Mouse (Mus musculus) CD8-positive naive resting alpha-beta T cell, adult 2 months (primary cell): ENCODE measurements around the gene Cyp2c23.
A peak's percentile ranks its signal among the peaks of the same experiment; 100 is the strongest.

Source experiments
- DNase-seq, 2 experiments: peaks; one replicate each; pipeline ENCODE4 v3.0.0; 2022; ENCODE audit warnings: low read depth in 2 of 2, low spot score in 2 of 2

The Cyp2c23 gene

GRCm38 (mm10) chr19:44028972-44029371 lies at the start of gene Cyp2c23:
Cyp2c23 (minus strand) TSS chr19:44029208.
- DNase-seq = no peak

GRCm38 (mm10) chr19:44077024-44077423 lies 48.0 kb upstream of the Cyp2c23 start:
- DNase-seq = no peak

GRCm38 (mm10) chr19:44076457-44076856 lies 47.4 kb upstream of the Cyp2c23 start:
- no peak for DNase-seq

GRCm38 (mm10) chr19:44074986-44075385 lies 46.0 kb upstream of the Cyp2c23 start:
- no peak for DNase-seq

GRCm38 (mm10) chr19:44071166-44071565 lies 42.2 kb upstream of the Cyp2c23 start:
- DNase-seq = no peak

- DNase-seq = no peak
These were observed 40.9 kb upstream of the Cyp2c23 start for GRCm38 (mm10) chr19:44069914-44070232.

- DNase-seq = peak; percentile 61 to 75
These were observed 40.3 kb upstream of the Cyp2c23 start, which contains the start of gene Erlin1 for GRCm38 (mm10) chr19:44069121-44069913. Erlin1 (minus strand) TSS chr19:44069785.

- DNase-seq = no peak
These were observed 39.2 kb upstream of the Cyp2c23 start for GRCm38 (mm10) chr19:44068232-44068631.

- DNase-seq = no peak
These were observed 38.5 kb upstream of the Cyp2c23 start for GRCm38 (mm10) chr19:44067323-44068049.

GRCm38 (mm10) chr19:44064734-44065133 lies 35.7 kb upstream of the Cyp2c23 start:
- no peak for DNase-seq

- no peak for DNase-seq
These were observed 34.8 kb upstream of the Cyp2c23 start for GRCm38 (mm10) chr19:44063773-44064172.

- no peak for DNase-seq
These were observed 31.2 kb upstream of the Cyp2c23 start for GRCm38 (mm10) chr19:44060226-44060625.

- no peak for DNase-seq
These were observed 26.3 kb upstream of the Cyp2c23 start for GRCm38 (mm10) chr19:44055173-44055826.

GRCm38 (mm10) chr19:44050388-44050787 lies 21.4 kb upstream of the Cyp2c23 start:
- DNase-seq = no peak

GRCm38 (mm10) chr19:44049282-44049681 lies 20.3 kb upstream of the Cyp2c23 start:
- no peak for DNase-seq

GRCm38 (mm10) chr19:44045847-44046246 lies 16.8 kb upstream of the Cyp2c23 start:
- DNase-seq = no peak

- no peak for DNase-seq
These were observed 13.1 kb upstream of the Cyp2c23 start for GRCm38 (mm10) chr19:44042121-44042520.

- DNase-seq = no peak
These were observed 4.4 kb upstream of the Cyp2c23 start for GRCm38 (mm10) chr19:44033396-44033795.

GRCm38 (mm10) chr19:44032046-44032744 lies 3.2 kb upstream of the Cyp2c23 start:
- no peak for DNase-seq

GRCm38 (mm10) chr19:44030024-44030423 lies 1.0 kb upstream of the Cyp2c23 start:
- DNase-seq = no peak

GRCm38 (mm10) chr19:44026956-44027530 lies 2.0 kb downstream of the Cyp2c23 start:
- DNase-seq = no peak
